Mouse (Mus musculus) forebrain, embryonic 10.5 days (tissue): ENCODE results near the gene Klf8. TPM values are rescaled to one million over a fixed set of nuclear protein-coding genes. Genes with fewer than 3 reads are reported as not detected.
A peak's percentile ranks its signal among the peaks of the same experiment; 100 is the strongest.

Experiments used
- DNase-seq: peaks from one replicate; pipeline ENCODE4 v3.0.0-alpha.2; 2017; ENCODE audit warnings: low spot score; ENCODE audit errors: extremely low spot score
- H3K27ac ChIP-seq: fragments of 300-500 bp; sonication (generic); 2 replicates; pipeline ENCODE4 v1.5.1; 2016; ENCODE audit warnings: mild to moderate bottlenecking
- H3K27me3 ChIP-seq: fragments of 300-500 bp; sonication (generic); 2 replicates; pipeline ENCODE4 v1.6.1; 2016; ENCODE audit warnings: mild to moderate bottlenecking; ENCODE audit not compliant: poor library complexity, severe bottlenecking
- H3K36me3 ChIP-seq: fragments of 300-500 bp; sonication (generic); replicated peaks from 2 replicates; pipeline ENCODE4 v1.6.1; 2016; ENCODE audit warnings: mild to moderate bottlenecking, moderate library complexity
- H3K4me1 ChIP-seq: fragments of 300-500 bp; sonication (generic); 2 replicates; pipeline ENCODE4 v1.6.1; 2016
- H3K4me3 ChIP-seq: fragments of 300-500 bp; sonication (generic); 2 replicates; pipeline ENCODE4 v1.5.1; 2016; ENCODE audit warnings: mild to moderate bottlenecking, moderate library complexity
- H3K9me3 ChIP-seq: fragments of 300-500 bp; sonication (generic); 2 replicates; pipeline ENCODE4 v1.6.1; 2016; ENCODE audit warnings: mild to moderate bottlenecking, moderate library complexity
- whole genome bisulfite sequencing: fragments of 180-500 bp; shearing (Covaris S2); methylation state at CpG from one replicate; pipeline ENCODE4 v1.1.7; 2016; 5-methylcytosine and 5-hydroxymethylcytosine counted together
- polyA plus RNA-seq: library from polyadenylated mRNA; unstranded; fragments of >200 nt; fragmentation: Nextera tagmentation; extraction: Ambion mirVana; gene quantifications from 2 replicates; pipeline ENCODE4 v1.2.1, GENCODE M21; 2016

Gene Klf8
- polyA plus RNA-seq, 1 experiment from 2014 or later, result 1.3 TPM

DNA sequence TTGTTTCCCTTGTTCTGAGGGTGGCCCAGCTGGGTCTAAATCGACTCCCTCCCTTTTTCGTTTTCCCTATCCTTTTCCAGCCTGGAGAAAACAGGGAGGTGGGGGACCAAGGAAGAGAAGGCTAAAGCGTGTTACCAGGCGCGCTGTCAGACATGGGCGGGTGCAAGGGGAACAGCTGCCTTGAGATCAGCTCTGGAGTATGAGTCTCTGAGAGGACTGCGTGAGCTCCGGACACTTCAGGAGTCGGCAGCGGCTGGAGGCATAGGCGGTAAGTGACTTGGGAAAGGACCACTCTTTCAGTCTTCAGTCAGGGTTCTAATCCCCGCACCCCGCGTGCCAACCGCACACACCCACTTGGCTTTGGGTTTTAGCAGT is 122.9 kb downstream of the Klf8 start:
- Histone ChIP-seq H3K4me3 (peak overlapping the region; percentile 57), H3K27me3 (peaks cover 59% of the 10 kb centered on the region), H3K27ac (0 out of 2 replicates have a peak overlapping the region, but pooled peaks have one; percentile 62), H3K36me3 (no peaks in the 10 kb centered on the region), H3K9me3 (no peaks in the 10 kb centered on the region), H3K4me1 (peaks cover 13% of the 10 kb centered on the region)
- no peak for DNase-seq
- WGBS, result 14% methylated on average over 15 of the region's 15 CpGs

GRCm38 (mm10) chrX:153360666-153361269 is 123.5 kb downstream of the Klf8 start:
- H3K4me1 ChIP-seq, result peaks cover 13% of the 10 kb centered on the region
- WGBS, result 21% methylated on average over 9 of the region's 9 CpGs
- H3K27me3 ChIP-seq, result peaks cover 53% of the 10 kb centered on the region
- H3K36me3 ChIP-seq, result no peaks in the 10 kb centered on the region
- DNase-seq, result no peak
- H3K27ac ChIP-seq, result no peak overlapping the region
- H3K4me3 ChIP-seq, result peak overlapping the region; percentile 57
- no peaks in the 10 kb centered on the region for H3K9me3 ChIP-seq

- no peak for DNase-seq
- H3K9me3 ChIP-seq, result no peaks in the 10 kb centered on the region
- H3K27me3 ChIP-seq, result peaks cover 3% of the 10 kb centered on the region
- H3K36me3 ChIP-seq, result no peaks in the 10 kb centered on the region
- no peak overlapping the region for H3K4me3 ChIP-seq
- no peaks in the 10 kb centered on the region for H3K4me1 ChIP-seq
- 40% methylated on average over 5 of the region's 5 CpGs for WGBS
- H3K27ac ChIP-seq, result no peak overlapping the region
Observed at GRCm38 (mm10) chrX:153366754-153367153, 129.5 kb downstream of the Klf8 start.

DNA sequence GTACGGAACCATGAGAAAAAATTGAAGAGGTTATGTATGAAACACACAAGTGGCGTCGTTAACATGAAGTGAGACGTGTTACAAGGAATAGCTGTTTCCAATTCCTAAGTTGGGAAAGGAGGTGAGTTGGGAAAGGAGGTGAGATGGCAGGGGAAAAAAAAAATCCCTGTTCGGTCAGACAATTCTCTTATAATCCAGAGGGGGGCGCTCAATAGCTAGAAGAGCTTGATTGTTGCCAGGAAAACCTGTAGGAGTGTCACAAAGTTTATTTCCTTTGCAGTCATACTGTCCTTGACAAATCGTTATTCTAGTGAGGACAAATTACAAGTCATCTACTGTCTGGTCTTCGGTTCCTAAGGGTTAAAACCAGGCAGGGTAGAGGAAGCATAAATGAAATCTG is 132.5 kb downstream of the Klf8 start:
- Histone ChIP-seq H3K4me3 (no peak overlapping the region), H3K27me3 (no peaks in the 10 kb centered on the region; the same call in 1 of the 2 replicates), H3K36me3 (no peaks in the 10 kb centered on the region), H3K4me1 (no peaks in the 10 kb centered on the region; the same call in 1 of the 2 replicates), H3K27ac (no peak overlapping the region), H3K9me3 (no peaks in the 10 kb centered on the region)
- no peak for DNase-seq
- 34% methylated on average over 8 of the region's 8 CpGs for WGBS

DNA sequence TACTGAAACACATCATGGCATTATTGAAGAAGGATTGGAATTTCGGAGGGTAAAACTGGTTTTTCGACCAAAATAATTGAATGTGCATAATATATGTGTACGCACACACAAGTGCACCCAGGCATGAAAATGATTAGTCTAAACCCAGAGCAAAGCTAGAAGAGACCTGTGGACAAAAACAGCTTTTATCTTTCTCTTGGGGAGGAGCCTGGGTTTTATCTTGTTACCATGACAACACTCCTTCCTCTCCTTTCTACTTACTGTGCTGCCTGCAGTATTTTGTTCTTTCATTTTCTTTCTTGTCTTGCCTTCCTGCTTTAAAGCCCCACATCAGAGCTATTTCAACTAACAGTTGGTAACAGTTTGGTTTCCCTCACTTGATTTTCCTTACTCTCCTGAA is 137.8 kb downstream of the Klf8 start:
- no peak for DNase-seq
- H3K27ac ChIP-seq, result peak overlapping the region; percentile 79
- peaks cover 10% of the 10 kb centered on the region for H3K4me1 ChIP-seq
- H3K36me3 ChIP-seq, result no peaks in the 10 kb centered on the region
- no peak overlapping the region for H3K4me3 ChIP-seq
- H3K9me3 ChIP-seq, result no peaks in the 10 kb centered on the region
- H3K27me3 ChIP-seq, result peaks cover 5% of the 10 kb centered on the region; the same call in 1 of the 2 replicates
- 42% methylated on average over 3 of the region's 3 CpGs for WGBS

DNA sequence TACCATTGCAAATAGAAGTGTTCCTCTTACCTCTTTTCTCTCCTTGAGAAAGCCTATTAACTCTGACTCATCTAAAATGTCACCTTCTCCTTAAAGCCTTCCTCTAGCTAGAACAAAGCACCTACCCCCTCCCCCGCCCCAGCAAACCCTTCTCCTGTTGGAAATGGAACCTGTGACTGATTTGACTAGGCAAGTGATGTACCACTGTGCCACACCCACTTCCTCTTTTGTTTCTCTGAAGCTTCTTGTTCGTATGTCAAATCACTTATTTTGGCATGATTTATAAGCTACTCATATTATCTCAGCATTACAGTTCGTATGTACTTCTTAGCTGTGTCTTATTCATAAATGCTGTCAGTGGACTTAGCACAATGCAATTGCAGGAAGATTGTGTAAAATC is 144.5 kb downstream of the Klf8 start:
- DNase-seq, result no peak
- WGBS, result 82% methylated on average over 3 of the region's 3 CpGs
- Histone ChIP-seq H3K9me3 (no peaks in the 10 kb centered on the region), H3K27me3 (peaks cover 5% of the 10 kb centered on the region; the same call in 1 of the 2 replicates), H3K27ac (no peak overlapping the region), H3K36me3 (no peaks in the 10 kb centered on the region), H3K4me3 (no peak overlapping the region), H3K4me1 (no peaks in the 10 kb centered on the region)

DNA sequence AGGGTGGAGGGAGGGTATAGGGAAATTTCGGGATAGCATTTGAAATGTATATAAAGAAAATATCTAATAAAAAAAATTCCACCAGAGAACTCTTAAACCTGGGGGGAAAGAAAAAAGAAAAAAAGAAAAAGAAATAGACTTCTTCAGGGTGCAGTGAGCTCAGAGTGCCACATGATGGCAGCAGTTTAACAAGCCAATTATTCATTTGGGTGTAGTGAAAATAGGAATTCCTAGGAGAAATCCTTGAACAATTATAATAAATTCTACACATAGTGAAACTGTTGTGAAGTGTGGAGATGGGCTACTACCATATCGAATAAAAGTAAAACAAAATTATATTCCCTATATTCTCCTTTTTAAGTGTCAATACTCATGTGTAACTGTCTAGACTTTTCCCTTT is 152.0 kb downstream of the Klf8 start:
- H3K27me3 ChIP-seq, result peaks cover 17% of the 10 kb centered on the region; the same call in 1 of the 2 replicates
- H3K36me3 ChIP-seq, result no peaks in the 10 kb centered on the region
- no peak for DNase-seq
- no peaks in the 10 kb centered on the region for H3K9me3 ChIP-seq
- no peaks in the 10 kb centered on the region for H3K4me1 ChIP-seq
- no peak overlapping the region for H3K4me3 ChIP-seq
- WGBS, result 49% methylated on average over 2 of the region's 2 CpGs
- H3K27ac ChIP-seq, result no peak overlapping the region

DNA sequence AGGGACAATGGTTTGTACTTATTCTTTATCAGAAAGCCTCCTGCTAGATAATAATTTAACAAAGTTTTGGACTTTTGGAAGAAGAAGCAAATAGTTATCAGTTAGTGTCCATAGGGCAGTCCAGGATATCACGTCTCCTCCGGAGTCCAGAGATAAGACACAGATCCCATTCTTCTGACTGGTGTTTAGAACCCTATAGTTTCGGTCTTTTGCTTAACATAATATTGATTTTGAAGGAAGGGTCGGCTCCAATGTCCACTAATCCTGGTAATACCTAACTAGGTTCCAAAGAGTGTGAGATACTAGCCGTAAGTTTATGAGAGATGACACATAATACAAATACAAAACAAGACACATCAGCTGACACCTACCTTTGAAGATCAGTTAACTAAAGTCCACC is 179.8 kb downstream of the Klf8 start:
- WGBS, result 83% methylated on average over 5 of the region's 5 CpGs
- Histone ChIP-seq H3K27ac (no peak overlapping the region), H3K36me3 (no peaks in the 10 kb centered on the region), H3K4me1 (no peaks in the 10 kb centered on the region), H3K9me3 (no peaks in the 10 kb centered on the region), H3K27me3 (peaks cover 35% of the 10 kb centered on the region), H3K4me3 (no peak overlapping the region)
- no peak for DNase-seq

GRCm38 (mm10) chrX:153433659-153434293 is 196.5 kb downstream of the Klf8 start:
- Histone ChIP-seq H3K4me1 (peaks cover 19% of the 10 kb centered on the region), H3K36me3 (no peaks in the 10 kb centered on the region), H3K4me3 (no peak overlapping the region), H3K27ac (peak overlapping the region; percentile 76), H3K27me3 (peaks cover 17% of the 10 kb centered on the region), H3K9me3 (no peaks in the 10 kb centered on the region)
- 40% methylated on average over 5 of the region's 5 CpGs for WGBS
- peak; percentile 19 for DNase-seq

DNA sequence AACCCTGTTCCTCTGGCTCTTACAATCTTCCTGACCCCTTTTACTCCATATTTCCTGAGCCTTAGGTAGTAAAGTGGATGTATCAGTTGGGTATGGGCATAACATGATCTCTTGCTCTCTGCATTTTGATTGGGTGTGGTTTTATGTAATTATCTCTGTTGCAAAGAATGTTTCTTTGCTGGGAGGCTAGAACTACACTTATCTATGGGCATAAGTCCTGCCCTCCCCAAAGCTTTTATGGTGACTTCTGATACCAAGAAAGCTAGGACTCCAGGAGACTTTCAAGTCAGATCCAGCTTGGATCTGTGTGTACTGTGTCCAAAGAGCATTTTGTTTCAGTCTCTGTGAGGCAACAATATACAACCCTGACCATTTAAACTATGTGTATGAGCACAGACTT is 202.3 kb downstream of the Klf8 start:
- Histone ChIP-seq H3K4me3 (no peak overlapping the region), H3K27ac (no peak overlapping the region), H3K4me1 (peaks cover under 1% of the 10 kb centered on the region; the same call in 1 of the 2 replicates), H3K36me3 (no peaks in the 10 kb centered on the region), H3K27me3 (peaks cover 5% of the 10 kb centered on the region; the same call in 1 of the 2 replicates), H3K9me3 (no peaks in the 10 kb centered on the region)
- DNase-seq, result no peak

- Histone ChIP-seq H3K9me3 (no peaks in the 10 kb centered on the region), H3K27me3 (peaks cover 5% of the 10 kb centered on the region; the same call in 1 of the 2 replicates), H3K4me3 (no peak overlapping the region), H3K27ac (no peak overlapping the region), H3K4me1 (no peaks in the 10 kb centered on the region), H3K36me3 (no peaks in the 10 kb centered on the region)
- no peak for DNase-seq
- 88% methylated on average over 3 of the region's 3 CpGs for WGBS
Observed at GRCm38 (mm10) chrX:153440018-153440417, 202.8 kb downstream of the Klf8 start.
